Mouse (Mus musculus): ENCODE data around the gene Zfp457. TPM values are rescaled to one million over a fixed set of nuclear protein-coding genes. Genes with fewer than 3 reads are reported as not detected.

Zfp457 gene
- 0.36 and 0.60 TPM in 2 replicates for total RNA-seq (2023)

DNA sequence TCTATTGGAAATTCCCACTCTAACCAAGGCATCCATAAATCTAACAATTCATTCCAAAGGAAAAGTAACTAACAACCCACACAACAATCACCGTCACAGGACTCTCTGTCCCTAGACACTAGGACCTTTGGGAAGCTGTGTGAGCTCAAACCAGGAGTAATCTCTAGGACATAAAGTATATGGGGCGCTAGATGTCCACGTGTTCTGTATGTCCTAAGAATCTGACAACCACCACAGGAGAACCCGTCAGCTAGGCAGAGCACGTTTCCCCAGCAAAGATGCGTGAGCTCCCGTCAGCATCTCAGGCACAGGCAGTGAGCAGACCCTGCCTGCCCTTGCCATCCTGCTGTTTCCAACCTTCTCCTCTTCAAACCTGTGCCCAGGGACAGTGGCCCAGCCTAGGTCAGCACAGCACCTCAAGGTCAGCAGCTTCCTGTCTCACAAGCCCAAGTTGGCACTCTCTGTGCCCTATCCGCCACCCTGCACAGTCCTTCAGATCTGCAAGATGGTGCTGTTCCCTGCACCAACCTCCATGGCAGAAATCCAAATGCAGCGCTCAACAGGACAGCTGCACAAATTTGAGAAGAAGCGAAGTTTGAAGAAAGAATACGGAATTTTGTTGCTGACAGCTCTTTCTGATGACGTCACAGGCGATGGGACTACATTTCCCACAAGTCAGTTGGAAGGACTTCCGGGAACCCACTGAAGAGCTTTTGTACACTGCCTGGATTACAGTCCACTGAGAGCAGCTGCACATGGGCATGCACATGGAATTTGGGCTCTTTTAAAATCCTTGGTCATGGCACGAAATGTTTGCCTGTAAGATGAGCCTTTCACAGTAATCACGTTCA, at the start of gene Zfp457:
Gene Zfp457, minus strand, starts transcription at position 664 of the 851 bp plus-strand sequence.

DNA sequence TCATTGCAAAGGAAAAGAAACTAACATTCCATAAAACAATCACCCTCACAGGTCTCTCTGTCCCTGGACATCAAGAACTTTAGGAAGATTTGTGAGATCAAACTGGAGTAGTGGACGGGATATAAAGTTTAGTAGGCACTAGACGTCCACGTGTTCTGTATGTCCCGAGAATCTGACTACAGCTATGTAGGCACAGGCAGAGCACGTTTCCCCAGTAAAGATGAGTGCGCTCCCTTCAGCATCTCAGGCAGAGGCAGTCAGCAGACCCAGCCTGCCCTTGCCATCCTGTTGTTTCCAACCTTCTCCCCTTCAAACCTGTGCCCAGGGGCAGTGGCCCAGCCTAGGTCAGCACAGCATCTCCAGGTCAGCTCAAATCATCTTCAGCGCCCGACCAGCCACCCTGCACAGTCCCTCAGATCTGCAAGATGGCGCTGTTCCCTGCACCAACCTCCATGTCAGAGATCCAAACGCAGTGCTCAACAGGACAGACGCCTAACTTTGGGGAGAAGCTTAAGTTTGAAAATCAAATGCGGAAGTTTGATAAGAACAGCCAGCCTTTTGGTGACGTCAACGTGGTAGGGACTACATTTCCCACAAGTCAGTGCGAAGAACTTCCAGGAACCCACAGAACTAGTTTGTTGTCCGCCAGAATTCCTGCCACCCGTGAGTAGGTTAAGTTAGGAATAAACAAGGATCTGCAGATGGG, 25.9 kb upstream of the Zfp457 start, which contains the start of gene Zfp595:
Gene Zfp595, minus strand, starts transcription at position 552 of the 706 bp plus-strand sequence.

DNA sequence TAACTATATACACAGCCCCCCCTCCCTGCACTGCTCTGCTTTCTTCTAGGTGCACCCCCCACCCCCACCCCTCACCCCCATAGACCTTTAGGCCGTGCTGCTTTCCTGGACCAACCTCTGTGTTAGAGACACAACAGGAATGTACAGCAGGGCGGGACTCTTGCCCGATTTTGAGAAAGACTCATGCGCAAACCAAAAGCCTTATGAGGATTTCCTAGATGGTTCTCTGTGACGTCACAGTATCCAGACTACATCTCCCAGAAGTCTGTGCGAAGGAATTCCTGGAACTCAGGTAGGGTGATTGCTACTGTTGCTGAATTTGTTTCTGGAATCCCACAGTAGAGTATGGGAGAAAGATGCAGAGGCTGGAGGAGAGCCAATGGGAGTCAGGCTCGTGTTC, 28.0 kb downstream of the Zfp457 start, which contains the start of gene Zfp458:
Gene Zfp458, minus strand, starts transcription at position 153 of the 400 bp plus-strand sequence.

Other genes starting within 250 kb of the Zfp457 start
- 0.85 and 1.0 TPM in 2 replicates for gene Zfp712, start 245.3 kb downstream of the Zfp457 start, total RNA-seq (2023)
- gene Zfp708, start 208.5 kb downstream of the Zfp457 start, total RNA-seq (2023), result not detected in 2 replicates
- 0.38 and 0.93 TPM in 2 replicates for gene Gm28557, start 197.9 kb downstream of the Zfp457 start, total RNA-seq (2023)
- 0.19 TPM in 1 of 2 replicates, not detected in the other for gene Rslcan18, start 190.2 kb downstream of the Zfp457 start, total RNA-seq (2023)
- 0.76 and 1.1 TPM in 2 replicates for gene Zfp759, start 184.8 kb downstream of the Zfp457 start, total RNA-seq (2023)
- 0.41 and 0.95 TPM in 2 replicates for gene Rsl1, start 133.3 kb downstream of the Zfp457 start, total RNA-seq (2023)
- 0.35 and 0.39 TPM in 2 replicates for gene Zfp455, start 112.0 kb downstream of the Zfp457 start, total RNA-seq (2023)
- 1.1 and 1.6 TPM in 2 replicates for gene Zfp458, start 28.0 kb downstream of the Zfp457 start, total RNA-seq (2023)
- 4.2 and 7.0 TPM in 2 replicates for gene Zfp595, start 26.1 kb upstream of the Zfp457 start, total RNA-seq (2023)
- 2.2 TPM in 1 of 2 replicates, not detected in the other for gene Gm28044, start 54.1 kb upstream of the Zfp457 start, total RNA-seq (2023)
- gene Zfp953, start 54.1 kb upstream of the Zfp457 start, total RNA-seq (2023), result 3.7 and 4.8 TPM in 2 replicates
- 2.3 TPM in 1 of 2 replicates, not detected in the other for gene Gm28041, start 69.2 kb upstream of the Zfp457 start, total RNA-seq (2023)
- gene Zfp456, start 69.3 kb upstream of the Zfp457 start, total RNA-seq (2023), result 0.84 and 1.7 TPM in 2 replicates
- gene Zfp429, start 93.3 kb upstream of the Zfp457 start, total RNA-seq (2023), result 4.1 and 4.7 TPM in 2 replicates
- 0.16 TPM in 1 of 2 replicates, not detected in the other for gene Zfp459, start 114.9 kb upstream of the Zfp457 start, total RNA-seq (2023)
- 2.3 TPM in 2 replicates for gene Zfp874a, start 145.1 kb upstream of the Zfp457 start, total RNA-seq (2023)
- gene Zfp874b, start 177.8 kb upstream of the Zfp457 start, total RNA-seq (2023), result 4.4 and 8.0 TPM in 2 replicates
- 2.2 and 3.5 TPM in 2 replicates for gene Zfp58, start 194.1 kb upstream of the Zfp457 start, total RNA-seq (2023)
- gene Gm26965, start 219.7 kb upstream of the Zfp457 start, total RNA-seq (2023), result not detected in 2 replicates
- 7.5 and 8.5 TPM in 2 replicates for gene Zfp87, start 219.7 kb upstream of the Zfp457 start, total RNA-seq (2023)
- gene Zfp748, start 247.3 kb upstream of the Zfp457 start, total RNA-seq (2023), result 2.6 and 4.2 TPM in 2 replicates

All from neutrophil, adult 65 days (primary cell).